Mouse (Mus musculus): ENCODE measurements around the gene Atg4c.

- TF ChIP-seq CTCF (IDR thresholded peaks at IDR 0.05 in 2 of 3, conservative IDR thresholded peaks at IDR 0.05 in 1 of 3; ENCODE audit: control insufficient read depth in 1 of 3, insufficient read depth in 1 of 3, low read depth in 2 of 3, low read length in 3 of 3, poor library complexity in 1 of 3, severe bottlenecking in 1 of 3) (no peak), NRF1 (IDR thresholded peaks at IDR 0.05; ENCODE audit: insufficient read depth, low read depth, low read length, poor library complexity, severe bottlenecking) (no peak), POLR2A (IDR thresholded peaks at IDR 0.05; ENCODE audit: control insufficient read depth in 1 of 2, insufficient read depth in 1 of 2, low read depth in 1 of 2, low read length in 2 of 2, poor library complexity in 1 of 2) (no peak), USF1 (IDR thresholded peaks at IDR 0.05; ENCODE audit: low read depth, low read length) (no peak)
Observed at GRCm38 (mm10) chr4:99192640-99193039, 1.1 kb upstream of the Atg4c start.
